Mouse (Mus musculus): ENCODE results near the gene Armc9. TPM values are rescaled to one million over a fixed set of nuclear protein-coding genes. Genes with fewer than 3 reads are reported as not detected.

Gene Armc9
- total RNA-seq, 2 experiments from 2014 or later = 0.80 to 1.2 TPM

DNA sequence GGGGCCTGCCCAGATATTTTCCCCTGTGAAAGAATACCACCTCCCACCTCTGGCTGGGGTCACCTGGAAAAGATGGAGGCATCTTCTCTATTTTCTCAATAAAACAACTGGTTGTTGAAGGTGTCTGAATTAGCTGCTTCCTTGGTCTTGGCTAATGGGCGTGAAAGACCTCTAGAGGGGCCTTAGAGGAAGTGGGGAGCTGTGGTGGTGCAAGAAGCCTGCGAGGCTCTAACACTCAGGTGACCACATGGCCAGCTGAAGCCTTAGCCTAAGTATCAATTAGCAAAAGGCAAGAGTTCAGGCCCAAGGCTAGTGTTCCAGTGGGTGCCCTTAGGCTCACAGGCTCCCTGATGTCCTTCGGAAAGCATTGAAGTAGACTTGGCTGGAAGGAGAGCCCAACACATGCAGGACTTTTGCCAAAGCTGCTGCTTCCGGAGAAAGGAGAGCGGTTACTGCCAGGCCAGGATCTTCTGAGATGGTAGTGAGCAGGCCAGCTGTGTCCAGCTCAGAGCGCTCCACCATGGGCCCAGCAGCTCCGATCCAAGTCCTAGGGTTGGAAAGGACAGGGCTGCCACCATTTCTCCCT, 152.7 kb downstream of the Armc9 start:
- ATAC-seq (replicated peaks; ENCODE audit: poor library complexity, severe bottlenecking) = peak; percentile 75

DNA sequence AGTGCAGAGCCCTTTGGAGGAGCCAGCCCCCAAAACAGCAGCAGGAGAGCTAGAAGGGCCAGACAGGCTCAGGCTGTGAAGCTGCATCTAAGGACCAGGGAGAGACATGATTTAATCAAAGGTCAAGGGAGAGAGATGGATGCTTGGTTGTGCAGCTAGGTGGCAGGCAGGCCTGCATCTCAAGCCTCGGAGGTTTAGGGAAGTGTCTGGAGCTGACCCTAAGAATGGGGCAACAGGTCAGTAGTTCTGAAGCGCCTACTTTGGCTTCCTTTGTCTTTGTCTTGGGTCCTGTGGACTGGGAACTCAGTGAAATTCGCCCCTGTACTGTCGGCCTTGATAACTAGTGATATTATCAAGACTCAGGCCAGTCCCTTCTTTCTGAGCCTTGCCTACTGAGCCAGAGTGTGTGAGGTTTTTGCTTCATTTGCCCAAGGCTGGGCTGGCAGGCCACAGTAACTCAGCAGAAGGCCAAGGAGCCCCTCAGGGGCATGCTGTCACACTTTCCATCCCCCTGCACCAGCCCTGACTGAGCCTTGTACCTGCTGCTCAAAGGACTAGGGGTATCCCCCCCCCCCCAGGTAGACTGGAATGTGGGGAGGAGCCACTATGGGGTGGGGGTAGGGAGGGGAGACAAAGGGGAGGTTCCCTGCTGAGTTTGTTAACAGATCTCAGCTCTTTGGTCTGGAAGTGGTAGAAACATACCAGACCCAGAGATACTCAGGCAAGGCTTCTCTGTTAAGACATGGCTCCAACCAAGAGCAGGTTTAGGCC, 153.5 kb downstream of the Armc9 start:
- ATAC-seq (replicated peaks; ENCODE audit: poor library complexity, severe bottlenecking) = 0 out of 2 replicates have a peak, but pooled peaks have one; percentile 18

DNA sequence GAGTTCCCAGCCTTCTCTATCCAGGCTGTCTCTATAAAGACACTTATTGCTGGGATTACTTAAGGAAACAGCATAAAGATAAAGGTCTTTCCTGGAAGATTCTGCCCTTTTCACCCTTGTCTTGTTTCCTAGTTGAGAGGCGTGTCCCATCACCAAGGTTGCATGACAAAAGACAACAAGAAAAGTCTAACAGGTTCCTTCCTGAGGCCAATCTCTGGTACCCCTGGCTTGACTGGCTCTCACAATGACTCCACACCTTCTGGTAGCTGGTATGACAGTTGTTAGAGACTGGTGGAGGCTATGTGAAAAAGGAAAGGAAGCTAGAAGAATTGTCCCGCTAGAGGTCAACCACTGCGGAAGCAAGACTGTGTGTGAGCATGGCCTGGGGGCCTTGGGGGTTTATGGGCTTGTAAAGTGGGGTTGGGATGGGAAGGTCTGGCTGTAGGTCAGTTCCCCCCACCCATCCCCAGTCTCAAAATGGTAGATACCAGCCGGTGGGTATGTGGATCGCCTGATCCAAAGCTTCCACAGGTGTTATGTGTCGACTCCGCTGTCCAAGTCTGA, 154.8 kb downstream of the Armc9 start:
- no peak for ATAC-seq (replicated peaks; ENCODE audit: poor library complexity, severe bottlenecking)

DNA sequence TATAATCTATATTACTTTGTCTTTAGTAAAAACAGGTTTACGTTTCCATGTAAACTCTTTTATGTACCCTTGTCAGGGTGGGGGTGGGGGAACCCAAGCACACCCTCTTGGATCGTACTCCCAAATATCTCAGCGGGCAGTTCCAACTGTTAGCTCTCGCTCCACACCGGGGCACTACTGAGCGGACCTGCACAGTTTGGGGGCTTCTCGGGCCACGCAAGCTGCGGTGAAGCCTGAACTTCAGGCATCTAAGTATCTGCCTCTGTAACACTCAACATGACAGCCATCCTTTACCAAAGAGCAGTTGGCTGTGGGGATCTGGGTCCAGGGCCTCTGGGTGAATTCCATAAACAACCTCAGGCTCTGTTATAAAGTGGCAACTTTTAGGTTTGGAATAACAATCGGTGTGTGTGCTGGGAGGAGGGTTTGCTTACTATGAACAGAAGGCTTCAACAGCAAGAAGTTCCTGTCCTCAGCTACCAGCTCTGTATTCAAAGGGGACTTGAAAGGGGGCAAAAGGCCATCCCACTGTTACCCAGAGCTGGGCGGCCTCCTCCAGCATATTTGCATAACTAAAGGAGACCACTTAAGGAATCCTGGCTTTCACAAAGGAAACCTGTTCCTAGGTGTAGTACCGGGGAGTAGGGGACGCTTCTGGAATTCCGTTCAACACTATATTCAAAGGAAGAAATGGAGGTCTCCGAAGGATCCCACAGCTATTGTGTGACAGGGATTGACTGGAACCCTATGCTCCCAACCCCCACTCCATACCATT, 156.1 kb downstream of the Armc9 start:
- ATAC-seq (replicated peaks; ENCODE audit: poor library complexity, severe bottlenecking) = no peak

DNA sequence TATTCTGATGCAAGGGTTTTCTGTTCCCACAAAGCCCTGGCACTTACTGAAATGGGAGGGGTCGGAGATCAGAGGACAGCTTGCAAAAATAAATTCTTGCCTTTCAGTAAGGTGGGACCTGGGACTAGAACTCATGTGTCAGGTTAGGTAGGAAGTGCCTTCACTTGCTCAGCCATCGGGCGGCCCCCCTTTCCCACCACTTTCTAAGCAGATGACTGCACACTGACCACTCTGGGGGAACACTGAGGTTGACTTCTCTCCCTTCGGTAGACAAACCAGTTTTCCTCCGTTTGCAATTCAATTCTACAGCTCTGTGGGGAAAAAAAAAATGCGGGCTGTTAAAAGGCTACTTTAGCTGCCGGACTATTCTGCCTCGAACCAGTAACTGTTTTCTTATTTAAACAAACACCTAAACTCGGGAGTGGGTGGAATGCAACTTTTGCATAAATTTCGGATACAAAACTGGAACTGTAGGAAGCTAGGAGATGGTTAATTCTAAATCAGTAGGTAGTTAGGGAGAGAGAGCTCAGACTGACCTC, 157.0 kb downstream of the Armc9 start:
- no peak for ATAC-seq (replicated peaks; ENCODE audit: poor library complexity, severe bottlenecking)

DNA sequence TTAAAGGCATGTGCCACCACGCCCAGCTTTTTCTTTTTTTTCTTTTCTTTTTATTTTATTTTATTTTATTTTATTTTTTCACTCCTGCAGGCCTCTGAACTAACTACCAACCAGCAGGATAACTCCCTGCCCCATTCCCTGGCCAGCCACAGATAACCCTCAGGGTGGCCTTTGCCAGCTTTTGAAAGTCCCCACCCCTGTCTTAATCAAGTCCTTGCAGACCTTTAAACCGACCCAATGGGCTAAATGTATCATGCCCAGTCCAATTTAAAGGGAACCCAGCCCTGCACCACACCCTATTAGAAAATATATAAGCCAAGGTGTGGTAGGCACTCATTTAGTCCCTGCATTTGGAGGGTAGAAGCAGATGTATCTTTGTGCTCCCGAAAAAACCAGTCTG, 157.7 kb downstream of the Armc9 start:
- no peak for ATAC-seq (replicated peaks; ENCODE audit: poor library complexity, severe bottlenecking)

DNA sequence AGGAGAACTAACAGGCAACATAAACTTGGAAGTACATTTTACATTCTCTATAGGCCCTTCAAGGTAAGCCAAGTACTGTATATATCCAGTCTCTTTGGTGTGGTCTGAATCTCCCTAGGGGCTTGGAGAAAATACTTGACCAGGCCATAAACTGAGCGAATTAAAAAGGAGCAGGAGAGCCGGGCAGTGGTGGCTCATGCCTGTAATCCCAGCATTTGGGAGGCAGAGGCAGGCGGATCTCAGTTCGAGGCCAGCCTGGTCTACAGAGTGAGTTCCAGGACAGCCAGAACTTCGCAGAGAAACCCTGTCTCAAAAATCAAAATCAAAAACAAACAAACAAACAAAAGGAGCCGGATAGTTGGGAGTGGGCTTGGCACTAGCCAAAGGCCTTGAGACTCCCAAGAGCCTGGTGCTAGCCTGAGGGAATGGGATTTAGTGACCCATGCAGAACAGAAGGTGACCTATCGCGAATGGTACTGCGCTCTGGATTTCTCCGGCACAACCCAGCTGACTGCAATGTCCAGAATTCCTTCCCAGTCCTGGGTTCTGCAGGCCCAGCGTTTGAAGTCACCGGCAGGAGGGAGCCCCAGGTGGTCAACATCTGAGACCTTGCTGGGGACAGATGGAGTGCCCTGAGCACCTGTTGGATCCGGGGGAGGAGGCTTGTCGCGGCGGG, 158.7 kb downstream of the Armc9 start:
- ATAC-seq (replicated peaks; ENCODE audit: poor library complexity, severe bottlenecking) = no peak

DNA sequence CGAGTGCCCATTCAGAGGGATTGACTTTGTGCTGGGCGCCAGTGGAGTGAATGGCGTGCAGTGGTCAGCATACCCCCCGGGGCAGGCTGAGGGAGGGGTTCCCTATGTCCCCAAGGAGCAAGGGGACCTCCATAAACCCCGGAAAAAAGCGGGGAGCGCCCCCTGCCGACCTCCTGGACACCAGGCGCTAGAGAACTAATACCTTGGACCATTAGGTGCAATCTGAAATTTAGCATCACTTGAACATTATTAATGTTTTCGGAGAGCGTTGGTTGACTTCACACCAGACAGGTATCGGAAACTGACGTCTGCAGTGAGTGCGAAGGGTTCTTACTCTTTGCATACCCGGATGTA, 159.2 kb downstream of the Armc9 start:
- ATAC-seq (replicated peaks; ENCODE audit: poor library complexity, severe bottlenecking) = peak; percentile 33; the same call in 1 of the 2 replicates

DNA sequence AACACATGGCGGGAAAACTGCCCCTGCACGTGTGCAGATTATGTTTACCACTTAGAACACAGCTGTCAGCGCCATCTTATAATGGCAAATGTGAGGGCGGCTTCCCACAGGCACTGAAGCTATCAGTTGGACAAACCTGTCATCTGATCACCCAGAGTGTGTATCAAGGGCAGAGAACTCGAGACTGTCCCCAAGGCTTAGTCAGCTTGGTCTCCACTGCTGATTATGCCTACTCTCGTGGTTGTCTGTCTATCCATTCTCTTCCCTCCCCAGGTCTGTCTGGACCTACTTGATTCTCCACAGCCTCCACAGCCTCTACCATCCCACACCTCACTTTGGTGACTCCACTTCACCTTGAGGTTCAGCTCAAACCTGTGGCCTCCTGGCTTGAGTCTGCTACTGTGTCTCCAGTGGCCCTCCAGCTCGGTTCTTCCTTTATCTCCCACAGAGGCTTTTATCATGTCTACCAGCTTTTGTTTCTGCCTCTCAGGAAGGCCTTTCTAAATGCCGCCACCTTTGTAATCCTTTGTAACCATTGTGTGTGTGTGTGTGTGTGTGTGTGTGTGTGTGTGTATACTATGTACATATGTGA, 166.3 kb downstream of the Armc9 start:
- no peak for ATAC-seq (replicated peaks; ENCODE audit: poor library complexity, severe bottlenecking)

Other genes with a start within 250 kb of the Armc9 start
- not detected in 2 replicates for gene 4933407L21Rik, start 226.3 kb upstream of the Armc9 start, total RNA-seq (2014; fragmentation: Nextera tagmentation)
- not detected in 2 replicates for gene 4933407L21Rik, start 226.3 kb upstream of the Armc9 start, total RNA-seq (2017)
- not detected in 2 replicates for gene Gpr55, start 193.8 kb upstream of the Armc9 start, total RNA-seq (2014; fragmentation: Nextera tagmentation)
- gene Gpr55, start 193.8 kb upstream of the Armc9 start, total RNA-seq (2017) = not detected in 2 replicates
- gene Spata3, start 138.0 kb upstream of the Armc9 start, total RNA-seq (2014; fragmentation: Nextera tagmentation) = not detected in 2 replicates
- not detected in 2 replicates for gene Spata3, start 138.0 kb upstream of the Armc9 start, total RNA-seq (2017)
- not detected in 2 replicates for gene 2810459M11Rik, start 108.9 kb upstream of the Armc9 start, total RNA-seq (2014; fragmentation: Nextera tagmentation)
- not detected in 2 replicates for gene 2810459M11Rik, start 108.9 kb upstream of the Armc9 start, total RNA-seq (2017)
- 88.8 and 122 TPM in 2 replicates for gene Psmd1, start 90.4 kb upstream of the Armc9 start, total RNA-seq (2014; fragmentation: Nextera tagmentation)
- gene Psmd1, start 90.4 kb upstream of the Armc9 start, total RNA-seq (2017) = 160 and 161 TPM in 2 replicates
- not detected in 2 replicates for gene Htr2b, start 42.8 kb upstream of the Armc9 start, total RNA-seq (2014; fragmentation: Nextera tagmentation)
- gene Htr2b, start 42.8 kb upstream of the Armc9 start, total RNA-seq (2017) = not detected in 2 replicates
- 0.85 TPM in 1 of 2 replicates, not detected in the other for gene Gm21972, start 21.1 kb upstream of the Armc9 start, total RNA-seq (2014; fragmentation: Nextera tagmentation)
- 5.9 and 29.9 TPM in 2 replicates for gene Gm21972, start 21.1 kb upstream of the Armc9 start, total RNA-seq (2017)
- 1.0 and 3.9 TPM in 2 replicates for gene B3gnt7, start 148.1 kb downstream of the Armc9 start, total RNA-seq (2014; fragmentation: Nextera tagmentation)
- gene B3gnt7, start 148.1 kb downstream of the Armc9 start, total RNA-seq (2017) = 0.30 and 0.98 TPM in 2 replicates
- gene Ncl, start 204.6 kb downstream of the Armc9 start, total RNA-seq (2014; fragmentation: Nextera tagmentation) = 715 and 728 TPM in 2 replicates
- 917 and 958 TPM in 2 replicates for gene Ncl, start 204.6 kb downstream of the Armc9 start, total RNA-seq (2017)